Mouse (Mus musculus) 416B (cell line): ENCODE measurements at regions not wholly inside any gene's neighbourhood (a gene's known extent, or its start where the extent isn't known, plus 50 kb on each side); places are given as distances from the start of the nearest gene placed in this dataset.

Source experiments
- DNase-seq: peaks from one replicate; pipeline ENCODE4 v3.0.0; 2011; ENCODE audit warnings: low read depth

DNA sequence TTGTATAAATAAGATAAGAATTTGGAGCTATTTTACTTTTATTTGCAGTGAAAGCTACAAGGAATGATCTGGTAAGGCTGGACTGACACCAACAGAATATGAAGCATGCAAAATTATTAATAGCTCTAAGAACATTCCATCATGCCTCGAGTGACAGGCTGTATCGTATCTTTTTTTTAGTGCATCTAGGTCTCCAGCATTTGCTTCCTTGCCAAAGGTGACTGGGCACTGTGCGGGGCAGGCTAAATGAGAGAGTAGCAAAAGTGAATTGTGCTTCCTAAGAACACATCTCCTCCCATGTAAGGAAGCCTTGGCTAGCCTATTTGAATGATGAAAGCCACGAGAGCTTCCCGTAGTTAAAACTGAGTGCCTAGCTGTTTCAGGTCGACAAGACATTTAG is 261.5 kb upstream of the Ndst3 start:
- no peak for DNase-seq

- DNase-seq = no peak
Measured at GRCm38 (mm10) chr3:123967373-123967772, 276.7 kb upstream of the Ndst3 start.

- DNase-seq = peak; percentile 10
Measured at GRCm38 (mm10) chr3:123972367-123972766, 281.7 kb upstream of the Ndst3 start.

GRCm38 (mm10) chr3:123973806-123974576 is 283.3 kb upstream of the Ndst3 start:
- no peak for DNase-seq

- no peak for DNase-seq
Measured at GRCm38 (mm10) chr3:123976475-123976874, 285.8 kb upstream of the Ndst3 start.

DNA sequence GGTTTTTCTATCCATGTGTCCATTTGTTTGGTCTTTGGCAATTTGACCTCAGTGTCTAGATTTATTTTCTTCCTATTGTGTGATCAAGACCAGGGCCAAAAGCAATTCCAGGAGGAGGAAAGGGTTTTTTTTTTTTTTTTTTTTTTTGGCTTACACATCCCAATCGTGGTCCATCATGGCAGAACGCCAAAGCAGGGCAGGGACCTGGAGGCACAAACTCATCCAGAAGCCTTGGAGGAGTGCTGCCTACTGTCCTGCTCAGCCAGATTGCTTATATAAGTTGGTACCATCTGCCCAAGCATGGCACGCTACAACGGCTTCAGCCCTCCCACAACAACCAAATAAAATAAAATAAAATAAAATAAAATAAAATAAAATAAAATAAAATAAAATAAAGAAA is 286.5 kb upstream of the Ndst3 start:
- DNase-seq = no peak

- DNase-seq = no peak
Measured at GRCm38 (mm10) chr3:123983045-123983444, 292.4 kb upstream of the Ndst3 start.

DNA sequence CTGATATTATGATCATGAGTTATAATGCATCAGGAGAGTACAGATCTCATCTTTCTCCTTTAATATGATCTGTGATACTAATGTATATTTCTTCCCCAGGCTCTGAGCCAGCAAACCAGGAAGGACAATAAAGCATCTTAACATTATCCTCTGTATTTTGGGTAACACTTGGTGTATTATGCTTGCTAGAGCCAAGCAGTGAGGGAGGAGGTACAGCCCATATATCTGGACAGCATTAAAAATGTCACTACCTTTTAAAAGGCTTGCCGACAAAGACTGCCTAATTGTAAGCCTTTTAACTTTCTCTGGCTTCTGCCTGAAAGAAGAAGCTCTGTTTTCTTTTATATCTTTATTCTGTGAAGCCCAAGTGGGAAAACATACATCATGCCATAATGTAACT is 292.9 kb upstream of the Ndst3 start:
- DNase-seq = no peak

GRCm38 (mm10) chr3:123984028-123984427 is 293.4 kb upstream of the Ndst3 start:
- peak; percentile 21 for DNase-seq

DNA sequence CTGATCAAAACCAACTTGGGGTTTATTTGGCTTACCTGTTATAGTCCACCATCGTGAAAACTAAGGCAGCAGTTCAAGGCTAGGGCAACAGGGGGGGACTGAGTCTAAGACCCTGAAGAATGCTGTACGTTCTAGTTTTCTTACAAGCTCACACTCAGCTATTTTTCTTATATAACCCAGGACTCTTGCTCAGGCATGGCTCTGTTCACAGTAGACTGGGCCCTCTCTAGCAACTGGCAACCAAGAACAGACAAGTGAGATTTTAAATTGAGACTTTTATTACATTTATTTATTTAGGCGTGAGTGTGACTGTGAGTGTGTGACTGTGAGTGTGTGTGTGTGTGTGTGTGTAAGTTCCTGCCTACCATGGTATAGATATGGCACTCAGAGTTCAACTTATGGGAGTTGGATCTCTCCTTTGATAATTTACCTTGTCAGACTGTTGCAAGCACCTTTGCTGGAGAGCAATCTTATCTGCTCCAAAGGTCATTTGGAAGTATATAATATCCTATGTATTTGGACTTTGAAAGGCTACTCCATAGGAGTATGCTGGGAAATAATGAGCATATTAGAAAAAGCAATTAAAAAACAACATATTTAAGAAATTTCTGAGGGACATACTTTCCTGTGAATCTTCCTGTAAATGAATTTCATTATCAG is 309.4 kb upstream of the Ndst3 start:
- no peak for DNase-seq

GRCm38 (mm10) chr3:124000883-124001282 is 310.2 kb upstream of the Ndst3 start:
- no peak for DNase-seq

GRCm38 (mm10) chr3:124011685-124012084 is 309.0 kb upstream of the Tram1l1 start:
- no peak for DNase-seq

- no peak for DNase-seq
Measured at GRCm38 (mm10) chr3:124018618-124019017, 302.0 kb upstream of the Tram1l1 start.

- no peak for DNase-seq
Measured at GRCm38 (mm10) chr3:124026188-124026587, 294.5 kb upstream of the Tram1l1 start.

GRCm38 (mm10) chr3:124067061-124067460 is 253.6 kb upstream of the Tram1l1 start:
- DNase-seq = no peak

DNA sequence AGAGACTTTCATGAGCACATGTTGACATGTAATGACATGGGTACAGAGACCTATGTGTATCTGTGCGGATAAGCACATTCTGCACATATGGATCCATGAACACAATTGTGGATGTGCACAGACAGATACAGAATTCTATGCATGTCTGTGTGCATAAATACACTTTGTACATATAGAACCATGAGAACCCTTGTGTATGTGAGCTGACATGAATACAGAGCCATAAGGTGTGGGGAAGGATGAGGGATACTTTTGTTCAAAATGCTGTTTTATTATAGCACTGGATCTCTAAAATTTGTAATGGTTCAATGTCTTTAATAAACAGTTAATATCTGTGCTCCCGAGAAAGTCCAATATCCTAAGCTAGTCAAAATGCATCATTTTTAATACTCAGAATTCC is 253.1 kb upstream of the Tram1l1 start:
- no peak for DNase-seq

DNA sequence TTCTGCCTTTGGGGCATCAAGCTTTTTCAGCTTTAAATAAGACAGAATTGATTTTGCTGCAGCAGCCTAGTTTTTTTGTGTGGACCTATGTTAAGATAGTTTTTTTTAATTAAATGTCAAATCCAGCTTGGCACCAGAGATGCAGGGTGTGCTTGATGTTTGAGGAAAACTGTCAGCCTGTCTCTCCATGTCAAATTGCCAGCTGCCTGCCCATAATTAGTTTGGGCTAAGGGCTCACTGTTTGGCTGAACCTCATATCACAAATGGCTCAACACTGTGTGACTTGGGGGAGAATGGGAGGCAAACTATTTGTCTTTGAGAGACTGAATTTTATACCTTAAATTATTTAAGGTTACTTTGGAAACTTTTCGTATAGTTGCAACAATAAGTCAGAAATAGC is 252.7 kb upstream of the Tram1l1 start:
- no peak for DNase-seq

GRCm38 (mm10) chr3:124069182-124069581 is 251.5 kb upstream of the Tram1l1 start:
- no peak for DNase-seq

DNA sequence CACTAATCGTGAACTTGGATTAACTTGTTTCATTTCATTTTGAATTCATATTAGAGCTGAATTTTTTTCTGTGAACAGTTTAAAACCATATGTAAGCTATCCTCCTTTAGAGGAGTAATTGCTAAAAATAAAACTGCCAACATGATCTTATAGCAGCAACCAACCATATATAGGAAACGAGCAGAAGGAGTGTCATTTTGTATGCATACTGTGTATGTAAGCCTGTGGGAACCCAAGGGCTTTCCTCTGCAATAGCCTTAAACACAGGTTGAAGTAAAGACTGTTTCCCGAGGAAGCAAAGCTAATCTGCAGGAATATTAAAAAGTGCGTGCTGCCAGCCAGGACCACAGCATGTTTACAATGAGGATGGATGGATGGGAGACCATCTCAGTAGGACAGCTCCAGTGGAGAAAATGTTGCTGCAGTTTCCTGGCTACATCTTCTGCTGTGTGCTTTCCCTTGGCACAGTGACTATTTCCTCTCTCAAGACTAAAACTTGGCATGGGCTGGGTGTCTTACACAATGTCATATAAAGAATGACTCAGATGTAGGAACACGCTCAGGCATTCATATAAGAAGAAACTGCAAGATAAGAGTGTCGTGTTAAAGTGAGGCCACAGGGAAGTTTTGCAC is 244.6 kb upstream of the Tram1l1 start:
- peak; percentile 24 for DNase-seq

GRCm38 (mm10) chr3:124092404-124093121 is 228.1 kb upstream of the Tram1l1 start:
- no peak for DNase-seq

DNA sequence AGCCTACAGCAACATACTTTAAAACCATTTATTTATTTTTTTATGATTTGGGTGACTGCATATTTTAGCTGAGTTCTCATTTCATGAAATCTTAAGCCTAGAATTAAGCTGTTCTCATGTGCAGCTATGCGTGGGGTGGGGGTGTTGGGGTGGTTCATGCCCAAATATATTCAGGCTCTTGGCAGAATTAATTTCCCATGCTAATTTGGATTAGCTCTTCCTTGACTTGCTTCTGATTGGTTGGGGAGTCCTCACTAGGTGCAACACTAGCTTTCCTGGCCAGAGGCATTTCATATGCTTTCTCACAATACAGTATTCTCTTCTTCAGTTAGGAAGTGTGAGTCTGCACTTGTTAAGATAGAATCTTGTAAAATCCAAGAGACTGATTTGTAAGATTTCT is 206.7 kb upstream of the Tram1l1 start:
- DNase-seq = no peak

- no peak for DNase-seq
Measured at GRCm38 (mm10) chr3:124156255-124156654, 164.4 kb upstream of the Tram1l1 start.
